Mouse (Mus musculus) layer of hippocampus, postnatal 25 days (tissue): Measurements from ENCODE around the gene Cdh1. TPM values are rescaled to one million over a fixed set of nuclear protein-coding genes. Genes with fewer than 3 reads are reported as not detected.
"Not testable (repeated sequence)": the region's sequence is repeated elsewhere in the genome, so short reads cannot be mapped to it uniquely, and the experiment has no call there.

Experiments used
- DNase-seq, 2 experiments: peaks; one replicate each; pipeline ENCODE4 v3.0.0; 2022; ENCODE audit warnings: mixed read lengths in 2 of 2, low spot score in 1 of 2; ENCODE audit errors: extremely low spot score in 1 of 2
- total RNA-seq, 2 experiments: library from RNA; stranded (reverse); gene quantifications; 2 replicates each; pipeline ENCODE4 v1.2.3; 2021

The Cdh1 gene
- total RNA-seq, 2 experiments from 2014 or later = 0.42 to 0.59 TPM

GRCm38 (mm10) chr8:106588443-106589431, 14.4 kb upstream of the Cdh1 start:
- no peak for DNase-seq

- DNase-seq = no peak
Measured at GRCm38 (mm10) chr8:106592458-106592857, 10.7 kb upstream of the Cdh1 start.

- DNase-seq = not testable (repeated sequence)
Measured at GRCm38 (mm10) chr8:106595623-106596022, 7.5 kb upstream of the Cdh1 start.

- DNase-seq = no peak
Measured at GRCm38 (mm10) chr8:106597067-106597466, 6.1 kb upstream of the Cdh1 start.

GRCm38 (mm10) chr8:106599265-106599979, 3.7 kb upstream of the Cdh1 start:
- DNase-seq = no peak

GRCm38 (mm10) chr8:106603933-106604332, 782 bp downstream of the Cdh1 start:
- DNase-seq = no peak

GRCm38 (mm10) chr8:106605657-106606056, 2.5 kb downstream of the Cdh1 start:
- no peak for DNase-seq

- no peak for DNase-seq
Measured at GRCm38 (mm10) chr8:106606121-106606520, 3.0 kb downstream of the Cdh1 start.

- no peak for DNase-seq
Measured at GRCm38 (mm10) chr8:106606601-106607145, 3.5 kb downstream of the Cdh1 start.

- not testable (repeated sequence) for DNase-seq
Measured at GRCm38 (mm10) chr8:106607783-106608182, 4.6 kb downstream of the Cdh1 start.

- no peak for DNase-seq
Measured at GRCm38 (mm10) chr8:106608425-106608824, 5.3 kb downstream of the Cdh1 start.

- DNase-seq = no peak
Measured at GRCm38 (mm10) chr8:106609076-106609903, 6.1 kb downstream of the Cdh1 start.

- DNase-seq = no peak
Measured at GRCm38 (mm10) chr8:106610958-106611640, 7.9 kb downstream of the Cdh1 start.

GRCm38 (mm10) chr8:106612047-106612446, 8.9 kb downstream of the Cdh1 start:
- no peak for DNase-seq

- no peak for DNase-seq
Measured at GRCm38 (mm10) chr8:106614704-106615103, 11.6 kb downstream of the Cdh1 start.

GRCm38 (mm10) chr8:106615661-106616299, 12.6 kb downstream of the Cdh1 start:
- DNase-seq = no peak

GRCm38 (mm10) chr8:106616679-106617078, 13.5 kb downstream of the Cdh1 start:
- DNase-seq = no peak

- no peak for DNase-seq
Measured at GRCm38 (mm10) chr8:106617196-106617595, 14.0 kb downstream of the Cdh1 start.

GRCm38 (mm10) chr8:106617865-106618264, 14.7 kb downstream of the Cdh1 start:
- DNase-seq = no peak
